Mouse (Mus musculus) WW6 (cell line): ENCODE results near the gene Vmn1r58.
"Not testable (repeated sequence)": the region's sequence is repeated elsewhere in the genome, so short reads cannot be mapped to it uniquely, and the experiment has no call there.

Experiments used
- DNase-seq: peaks from one replicate; pipeline ENCODE4 v3.0.0-alpha.2; 2013; ENCODE audit warnings: low read depth, low spot score

The Vmn1r58 gene

GRCm38 (mm10) chr7:5413296-5413695 is at the start of gene Vmn1r58:
Gene Vmn1r58, minus strand, starts transcription at chr7:5413396.
- not testable (repeated sequence) for DNase-seq

GRCm38 (mm10) chr7:5456674-5457073 is 43.5 kb upstream of the Vmn1r58 start, which contains the start of gene Vmn1r59:
Gene Vmn1r59, minus strand, starts transcription at chr7:5456774.
- DNase-seq, result no peak

DNA sequence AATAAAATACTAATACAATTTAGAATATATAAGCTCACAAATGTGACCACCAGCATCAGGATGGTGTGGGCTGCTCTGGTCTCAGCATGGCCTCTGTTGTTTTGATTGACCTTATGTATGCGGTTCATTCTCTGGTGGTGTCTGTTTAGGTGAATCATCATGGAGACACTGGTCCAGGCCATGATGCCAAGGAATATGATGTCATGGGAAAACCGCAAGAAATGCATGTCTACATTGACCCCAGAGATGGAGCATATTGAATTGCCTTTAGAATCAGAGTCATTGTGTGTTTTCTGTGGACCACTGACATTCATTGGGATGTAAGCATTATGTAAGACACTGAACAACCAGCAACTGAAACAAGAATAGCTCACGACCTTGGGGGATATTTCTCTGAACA is 40.8 kb upstream of the Vmn1r58 start:
- not testable (repeated sequence) for DNase-seq

- no peak for DNase-seq
Measured at GRCm38 (mm10) chr7:5448627-5449026, 35.4 kb upstream of the Vmn1r58 start.

DNA sequence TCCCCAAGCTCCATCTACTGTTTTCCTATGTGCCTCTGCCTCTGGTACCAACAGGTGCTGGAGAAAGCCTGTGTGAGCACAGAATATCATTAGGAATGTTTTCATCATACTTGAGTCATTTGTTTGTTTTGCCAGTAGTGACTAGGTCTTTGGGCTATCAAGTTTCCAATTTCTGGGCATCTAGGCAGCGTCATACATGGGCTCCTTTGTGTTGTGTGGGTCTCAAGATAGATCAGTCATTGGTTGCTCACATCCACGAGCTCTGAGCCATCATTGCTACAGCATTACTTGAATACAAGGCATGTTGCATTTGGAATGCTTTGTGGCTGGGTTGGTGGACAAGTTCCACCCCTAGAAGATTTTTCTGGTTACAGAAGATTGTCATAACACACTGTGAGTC is 7.0 kb downstream of the Vmn1r58 start:
- no peak for DNase-seq

DNA sequence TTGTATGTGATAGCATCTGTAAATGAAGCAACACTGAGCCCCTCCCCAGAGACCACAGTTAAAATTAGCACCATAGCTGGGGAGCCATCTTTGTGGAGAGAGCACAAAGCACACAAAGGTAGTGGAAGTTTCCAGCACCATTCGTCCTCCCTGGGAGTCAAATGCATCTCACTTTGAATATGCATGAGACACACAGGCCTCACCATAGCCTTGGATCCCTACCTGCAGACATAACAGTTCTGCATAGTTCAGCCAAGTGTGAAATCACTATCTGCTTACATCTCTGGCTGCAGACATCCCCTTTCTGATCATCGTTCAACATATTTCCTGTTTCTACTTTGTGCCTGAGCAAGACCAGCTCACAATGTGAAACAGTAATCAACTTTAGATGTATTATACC is 46.5 kb downstream of the Vmn1r58 start:
- DNase-seq, result no peak

DNA sequence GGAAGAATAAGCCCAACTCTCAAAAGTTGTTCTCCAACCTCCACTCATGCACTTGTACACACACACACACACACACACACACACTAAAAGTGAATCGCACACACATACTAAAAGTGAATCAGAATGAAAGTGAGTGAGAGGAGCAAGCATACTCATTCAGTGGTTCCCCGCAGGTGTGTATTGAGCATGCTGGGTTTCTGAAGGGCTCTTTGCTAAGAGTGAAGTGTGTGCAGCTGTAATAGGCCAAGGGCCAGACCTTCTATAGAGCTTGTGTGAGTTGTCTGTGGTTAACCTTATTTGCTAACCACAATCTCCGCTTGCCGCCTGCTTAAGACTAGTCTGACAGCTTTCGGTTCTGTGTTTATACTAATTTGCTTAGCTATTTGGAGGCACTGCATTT is 49.6 kb downstream of the Vmn1r58 start:
- DNase-seq, result no peak
